Comparison of ENCODE assay signal across 15 mouse cellular contexts in the genomic region with DNA sequence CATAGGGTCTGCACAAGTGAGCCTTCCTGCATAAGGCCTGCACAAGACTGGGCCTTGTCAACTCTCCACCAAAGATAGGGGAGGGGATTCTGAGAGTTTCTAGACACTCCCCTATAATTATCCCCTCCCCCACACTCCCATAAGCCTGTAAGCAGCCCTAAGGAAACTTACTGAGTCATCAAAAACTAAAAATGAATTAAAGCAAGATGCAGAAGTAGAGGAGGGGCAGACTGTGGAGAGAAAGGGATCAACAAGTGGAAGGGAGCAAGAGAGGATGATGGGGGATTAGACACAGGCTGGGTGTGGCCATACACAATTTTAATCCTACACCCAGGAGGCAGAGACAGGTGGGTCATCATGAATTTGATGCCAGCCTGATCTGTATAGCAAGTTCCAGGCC.
"Had no signal": no experiment of that assay in that cellular context is flagged by ENCODE, and none has a peak within 500 bp of the region (broad histone marks: within the 10 kb centered on the region; RNA-seq: fewer than 3 reads in every experiment).

No protein-coding gene starts in this region.

- H3K4me3 ChIP-seq: neural tube, embryonic 13.5 days; neural tube, embryonic 15.5 days; stomach, embryonic 15.5 days had no signal

- DNase-seq: right cerebral cortex, adult 18-20 months; right cerebral cortex, postnatal 14 days; right cerebral cortex, postnatal 25 days; right cerebral cortex, postnatal 4 days; spleen, adult 18-20 months; thymus, adult 18-20 months; thymus, adult 2 months; thymus, postnatal 14 days; thymus, postnatal 25 days; thymus, postnatal 36 days; thymus, postnatal 4 days had no signal

- H3K27me3 ChIP-seq: stomach, embryonic 15.5 days had no signal

- H3K9ac ChIP-seq: neural tube, embryonic 13.5 days; neural tube, embryonic 15.5 days; stomach, embryonic 15.5 days had no signal

- H3K36me3 ChIP-seq: neural tube, embryonic 13.5 days; neural tube, embryonic 15.5 days; stomach, embryonic 15.5 days had no signal

- H3K9me3 ChIP-seq: neural tube, embryonic 13.5 days; neural tube, embryonic 15.5 days; stomach, embryonic 15.5 days had no signal

- H3K4me2 ChIP-seq: neural tube, embryonic 13.5 days; neural tube, embryonic 15.5 days; stomach, embryonic 15.5 days had no signal

- H3K27ac ChIP-seq: neural tube, embryonic 13.5 days; neural tube, embryonic 15.5 days; stomach, embryonic 15.5 days; stomach, postnatal 0 days had no signal

- H3K4me1 ChIP-seq: stomach, embryonic 15.5 days had no signal
